Mouse (Mus musculus): ENCODE results near the gene Cacng6.

DNA sequence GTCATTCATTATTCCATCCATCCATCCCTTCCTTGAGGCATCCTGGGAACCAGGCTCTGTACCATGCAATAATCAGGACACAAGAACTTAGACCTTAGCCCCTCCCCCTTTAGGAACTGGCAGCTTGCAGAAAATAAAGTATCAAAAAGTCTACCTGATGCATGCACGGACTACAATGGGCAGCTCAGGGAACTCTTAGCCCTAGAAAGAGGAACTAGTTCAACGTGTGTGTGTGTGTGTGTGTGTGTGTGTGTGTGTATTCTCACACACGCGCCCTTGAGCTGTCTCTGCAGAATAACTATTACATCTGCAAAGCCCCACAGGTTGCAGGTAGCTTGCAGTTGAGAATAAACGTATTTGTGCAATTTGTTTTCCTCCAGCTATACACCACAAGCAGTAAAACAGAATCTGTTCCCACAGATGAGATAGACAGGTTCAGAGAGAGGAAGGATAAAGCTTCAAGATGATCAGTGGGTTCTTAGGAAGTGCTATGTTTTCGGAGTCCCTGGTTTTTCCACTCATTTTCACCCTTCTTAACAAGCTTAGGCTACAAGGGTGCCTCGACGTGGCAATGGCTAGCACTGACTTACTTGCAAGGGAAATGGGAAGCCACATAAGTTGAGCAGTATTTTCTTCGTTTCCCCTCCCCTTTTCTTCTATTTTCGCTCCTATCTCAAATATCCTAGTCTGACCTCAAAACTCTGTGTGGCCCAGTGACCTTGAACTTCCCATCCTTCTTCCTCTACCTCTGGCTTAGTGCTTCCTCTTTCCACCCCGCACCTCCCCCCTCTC lies 14.1 kb upstream of the Cacng6 start:
- TF ChIP-seq CTCF (conservative IDR thresholded peaks at IDR 0.05; ENCODE audit: low read length) (no peak), POU5F1 (IDR thresholded peaks at IDR 0.05; ENCODE audit: borderline replicate concordance, low read length) (no peak), NANOG (IDR thresholded peaks at IDR 0.05; ENCODE audit: borderline replicate concordance, low read length) (no peak)

Measured in E14TG2a.4 (cell line).